Mouse (Mus musculus): Measurements from ENCODE around the gene Lrrc29.

DNA sequence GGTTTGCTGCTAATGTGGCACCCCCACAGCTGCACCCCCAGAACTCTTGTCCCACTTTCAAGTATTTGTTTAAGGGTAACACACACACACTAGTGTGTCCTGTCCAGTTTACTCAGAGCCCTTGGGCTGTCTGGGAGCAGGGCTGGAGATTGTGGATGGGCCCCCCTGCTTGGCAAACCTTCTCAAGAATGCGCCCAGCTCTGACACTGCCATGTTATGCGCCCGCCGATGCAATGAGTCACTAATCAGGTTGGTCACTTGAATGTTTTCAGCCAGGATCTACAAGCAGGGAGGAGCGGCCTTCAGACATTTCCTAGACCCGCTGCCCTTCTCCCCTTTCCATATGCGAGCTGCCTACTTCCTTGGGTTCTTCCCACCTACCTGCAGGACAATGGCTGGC, 33.6 kb downstream of the Lrrc29 start:
- no peak for TF ChIP-seq CTCF (IDR thresholded peaks at IDR 0.05; ENCODE audit: low read depth, low read length)
- TF ChIP-seq POLR2A (IDR thresholded peaks at IDR 0.05; ENCODE audit: extremely low read depth, insufficient read depth, low read length), result no peak

Measured in liver, adult 2 months (tissue).